Mouse (Mus musculus) retina, postnatal 7 days (tissue): ENCODE data around the gene Lrfn2.

Experiments used
- DNase-seq: peaks from one replicate; pipeline ENCODE4 v3.0.0-alpha.2; 2012; ENCODE audit warnings: low read depth, low spot score

Lrfn2 gene

GRCm38 (mm10) chr17:48931621-48932405 lies at the start of gene Lrfn2:
Gene Lrfn2 (plus strand): TSS chr17:48932379.
- peak; percentile 69 for DNase-seq

- DNase-seq = no peak
These were observed 44.5 kb upstream of the Lrfn2 start for GRCm38 (mm10) chr17:48887472-48888385.

- DNase-seq = no peak
These were observed 26.7 kb upstream of the Lrfn2 start for GRCm38 (mm10) chr17:48905286-48906040.

GRCm38 (mm10) chr17:48913437-48913836 lies 18.7 kb upstream of the Lrfn2 start:
- no peak for DNase-seq

- DNase-seq = no peak
These were observed 14.8 kb upstream of the Lrfn2 start for GRCm38 (mm10) chr17:48917411-48917810.

GRCm38 (mm10) chr17:48918458-48918857 lies 13.7 kb upstream of the Lrfn2 start:
- no peak for DNase-seq

GRCm38 (mm10) chr17:48922905-48923304 lies 9.3 kb upstream of the Lrfn2 start:
- no peak for DNase-seq

GRCm38 (mm10) chr17:48925426-48925825 lies 6.8 kb upstream of the Lrfn2 start:
- no peak for DNase-seq

- no peak for DNase-seq
These were observed 1.2 kb upstream of the Lrfn2 start for GRCm38 (mm10) chr17:48930994-48931393.

- peak; percentile 58 for DNase-seq
These were observed 277 bp downstream of the Lrfn2 start for GRCm38 (mm10) chr17:48932406-48932906.

GRCm38 (mm10) chr17:48932916-48933315 lies 737 bp downstream of the Lrfn2 start:
- DNase-seq = no peak

GRCm38 (mm10) chr17:48935201-48935600 lies 3.0 kb downstream of the Lrfn2 start:
- DNase-seq = no peak

- no peak for DNase-seq
These were observed 4.4 kb downstream of the Lrfn2 start for GRCm38 (mm10) chr17:48936445-48937141.

GRCm38 (mm10) chr17:48938711-48939220 lies 6.6 kb downstream of the Lrfn2 start:
- DNase-seq = no peak

GRCm38 (mm10) chr17:48946315-48946714 lies 14.1 kb downstream of the Lrfn2 start:
- no peak for DNase-seq

GRCm38 (mm10) chr17:48946765-48947164 lies 14.6 kb downstream of the Lrfn2 start:
- no peak for DNase-seq

- no peak for DNase-seq
These were observed 19.1 kb downstream of the Lrfn2 start for GRCm38 (mm10) chr17:48951250-48951649.

GRCm38 (mm10) chr17:48956033-48956631 lies 24.0 kb downstream of the Lrfn2 start:
- no peak for DNase-seq

GRCm38 (mm10) chr17:48960161-48960698 lies 28.1 kb downstream of the Lrfn2 start:
- peak; percentile 20 for DNase-seq

GRCm38 (mm10) chr17:48962646-48963045 lies 30.5 kb downstream of the Lrfn2 start:
- no peak for DNase-seq
